Mouse (Mus musculus) embryonic facial prominence, embryonic 15.5 days (tissue): ENCODE data around the gene Slmap. TPM values are rescaled to one million over a fixed set of nuclear protein-coding genes. Genes with fewer than 3 reads are reported as not detected.
"Not testable (repeated sequence)": the region's sequence is repeated elsewhere in the genome, so short reads cannot be mapped to it uniquely, and the experiment has no call there.

Experiments used
- ATAC-seq: fragments of 200-750 bp; cut with Nextera tagmentation; 2 replicates; pipeline ENCODE4 v1.8.0; 2017; ENCODE audit warnings: low read depth, moderate TSS enrichment; ENCODE audit not compliant: insufficient number of reproducible peaks, low FRiP score, low TSS enrichment
- H3K27ac ChIP-seq: fragments of 300-500 bp; sonication (generic); replicated peaks from 2 replicates; pipeline ENCODE4 v1.5.1; 2015; ENCODE audit warnings: mild to moderate bottlenecking, inconsistent platforms
- H3K27me3 ChIP-seq: fragments of 300-500 bp; sonication (generic); 2 replicates; pipeline ENCODE4 v1.6.1; 2015; ENCODE audit warnings: inconsistent platforms
- H3K36me3 ChIP-seq: fragments of 300-500 bp; sonication (generic); 2 replicates; pipeline ENCODE4 v1.6.1; 2015; ENCODE audit warnings: mild to moderate bottlenecking, inconsistent platforms
- H3K4me1 ChIP-seq: fragments of 300-500 bp; sonication (generic); 2 replicates; pipeline ENCODE4 v1.6.1; 2015; ENCODE audit warnings: inconsistent platforms
- H3K4me2 ChIP-seq: fragments of 300-500 bp; sonication (generic); replicated peaks from 2 replicates; pipeline ENCODE4 v1.6.1; 2015; ENCODE audit warnings: mild to moderate bottlenecking, inconsistent platforms
- H3K4me3 ChIP-seq: fragments of 300-500 bp; sonication (generic); replicated peaks from 2 replicates; pipeline ENCODE4 v1.5.1; 2015; ENCODE audit warnings: mild to moderate bottlenecking, inconsistent platforms
- H3K9ac ChIP-seq: fragments of 300-500 bp; sonication (generic); 2 replicates; pipeline ENCODE4 v1.6.1; 2015; ENCODE audit warnings: inconsistent platforms
- H3K9me3 ChIP-seq: fragments of 300-500 bp; sonication (generic); replicated peaks from 2 replicates; pipeline ENCODE4 v1.6.1; 2016; ENCODE audit warnings: inconsistent platforms
- WGBS: fragments of 180-500 bp; shearing (Covaris S2); methylation state at CpG from one replicate; pipeline ENCODE4 v1.1.7; 2015; 5-methylcytosine and 5-hydroxymethylcytosine counted together
- polyA plus RNA-seq: library from polyadenylated mRNA; unstranded; fragments of >200 nt; fragmentation: Nextera tagmentation; extraction: Ambion mirVana; gene quantifications from 2 replicates; pipeline ENCODE4 v1.2.1, GENCODE M21; 2015

The Slmap gene
- polyA plus RNA-seq = 19.5 and 21.5 TPM in 2 replicates

GRCm38 (mm10) chr14:26534757-26535479, at the start of gene Slmap:
Gene Slmap (minus strand): TSS chr14:26534931.
- peaks cover 27% of the 10 kb centered on the region for H3K4me1 ChIP-seq
- no peaks in the 10 kb centered on the region for H3K9me3 ChIP-seq
- H3K27me3 ChIP-seq = no peaks in the 10 kb centered on the region
- H3K9ac ChIP-seq = peak within 1 kb of the TSS; percentile 87
- H3K27ac ChIP-seq = peak within 1 kb of the TSS; percentile 87
- no peaks in the 10 kb centered on the region for H3K36me3 ChIP-seq
- H3K4me2 ChIP-seq = peak within 1 kb of the TSS; percentile 70
- peak within 1 kb of the TSS; percentile 85 for H3K4me3 ChIP-seq
- WGBS = 11% methylated on average over 30 of the region's 33 CpGs
- peak; percentile 95 for ATAC-seq

GRCm38 (mm10) chr14:26583645-26584044, 48.9 kb upstream of the Slmap start:
- Histone ChIP-seq H3K27me3 (no peaks in the 10 kb centered on the region), H3K4me3 (no peak overlapping the region), H3K27ac (no peak overlapping the region), H3K9ac (no peak overlapping the region), H3K36me3 (peaks cover 6% of the 10 kb centered on the region; the same call in 1 of the 2 replicates), H3K4me2 (no peak overlapping the region), H3K4me1 (peaks cover 19% of the 10 kb centered on the region), H3K9me3 (no peaks in the 10 kb centered on the region)
- ATAC-seq = no peak
- WGBS = 85% methylated on average over 3 of the region's 3 CpGs

- ATAC-seq = peak; percentile 96
- Histone ChIP-seq H3K4me2 (peak overlapping the region; percentile 52), H3K9me3 (no peaks in the 10 kb centered on the region), H3K27ac (peak overlapping the region; percentile 98), H3K4me1 (peaks cover 13% of the 10 kb centered on the region), H3K36me3 (peaks cover 6% of the 10 kb centered on the region; the same call in 1 of the 2 replicates), H3K9ac (peak overlapping the region; percentile 100), H3K4me3 (peak overlapping the region; percentile 98), H3K27me3 (no peaks in the 10 kb centered on the region)
- WGBS = under 1% methylated on average over 78 of the region's 79 CpGs
Measured at GRCm38 (mm10) chr14:26579346-26580343, 44.9 kb upstream of the Slmap start.

GRCm38 (mm10) chr14:26578791-26579191, 44.1 kb upstream of the Slmap start:
- H3K4me3 ChIP-seq = peak overlapping the region; percentile 98; the same call in 1 of the 2 replicates

GRCm38 (mm10) chr14:26576255-26576780, 41.6 kb upstream of the Slmap start:
- Histone ChIP-seq H3K4me1 (peaks cover 8% of the 10 kb centered on the region), H3K27ac (no peak overlapping the region), H3K9me3 (no peaks in the 10 kb centered on the region), H3K27me3 (no peaks in the 10 kb centered on the region), H3K9ac (no peak overlapping the region), H3K4me2 (no peak overlapping the region), H3K36me3 (no peaks in the 10 kb centered on the region), H3K4me3 (no peak overlapping the region)
- no peak for ATAC-seq
- 53% methylated on average over 3 of the region's 3 CpGs for WGBS

More at GRCm38 (mm10) chr14:26578791-26579191, 44.1 kb upstream of the Slmap start:
- Histone ChIP-seq H3K27me3 (no peaks in the 10 kb centered on the region), H3K36me3 (peaks cover 6% of the 10 kb centered on the region; the same call in 1 of the 2 replicates), H3K27ac (no peak overlapping the region; the same call in 1 of the 2 replicates), H3K9me3 (no peaks in the 10 kb centered on the region), H3K4me1 (peaks cover 13% of the 10 kb centered on the region), H3K9ac (no peak overlapping the region), H3K4me2 (peak overlapping the region; percentile 52)
- 73% methylated on average over 6 of the region's 6 CpGs for WGBS
- ATAC-seq = no peak

- ATAC-seq, H3K36me3 ChIP-seq, H3K9me3 ChIP-seq, H3K27me3 ChIP-seq, H3K4me2 ChIP-seq, H3K4me3 ChIP-seq, H3K4me1 ChIP-seq, H3K9ac ChIP-seq, H3K27ac ChIP-seq: not testable (repeated sequence)
- 85% methylated on average over 5 of the region's 5 CpGs for WGBS
Measured at GRCm38 (mm10) chr14:26573556-26573955, 38.8 kb upstream of the Slmap start, which contains the start of gene Dennd6a. Gene Dennd6a (plus strand): TSS chr14:26573856.

GRCm38 (mm10) chr14:26571951-26572675, 37.4 kb upstream of the Slmap start:
- H3K9me3 ChIP-seq = no peaks in the 10 kb centered on the region
- no peak overlapping the region for H3K4me2 ChIP-seq
- H3K36me3 ChIP-seq = no peaks in the 10 kb centered on the region
- H3K27me3 ChIP-seq = no peaks in the 10 kb centered on the region
- WGBS = 48% methylated on average over 4 of the region's 4 CpGs
- no peak overlapping the region for H3K27ac ChIP-seq
- no peak for ATAC-seq
- no peaks in the 10 kb centered on the region for H3K4me1 ChIP-seq
- H3K4me3 ChIP-seq = no peak overlapping the region
- H3K9ac ChIP-seq = no peak overlapping the region

- H3K36me3 ChIP-seq = no peaks in the 10 kb centered on the region
- no peaks in the 10 kb centered on the region for H3K4me1 ChIP-seq
- H3K9ac ChIP-seq = no peak overlapping the region
- no peak overlapping the region for H3K4me2 ChIP-seq
- 75% methylated on average over 4 of the region's 4 CpGs for WGBS
- ATAC-seq = no peak
- no peaks in the 10 kb centered on the region for H3K27me3 ChIP-seq
- no peak overlapping the region for H3K27ac ChIP-seq
- no peaks in the 10 kb centered on the region for H3K9me3 ChIP-seq
- H3K4me3 ChIP-seq = no peak overlapping the region
Measured at GRCm38 (mm10) chr14:26569880-26570279, 35.1 kb upstream of the Slmap start.

- Histone ChIP-seq H3K4me2 (no peak overlapping the region), H3K4me1 (no peaks in the 10 kb centered on the region), H3K9me3 (no peaks in the 10 kb centered on the region), H3K36me3 (no peaks in the 10 kb centered on the region), H3K27me3 (no peaks in the 10 kb centered on the region), H3K9ac (no peak overlapping the region), H3K4me3 (no peak overlapping the region), H3K27ac (no peak overlapping the region)
- no peak for ATAC-seq
- 73% methylated on average over 2 of the region's 2 CpGs for WGBS
Measured at GRCm38 (mm10) chr14:26562247-26562646, 27.5 kb upstream of the Slmap start.

- no peak for ATAC-seq
- no peaks in the 10 kb centered on the region for H3K9me3 ChIP-seq
- no peak overlapping the region for H3K4me3 ChIP-seq
- no peak overlapping the region for H3K9ac ChIP-seq
- 89% methylated on average over 7 of the region's 7 CpGs for WGBS
- no peaks in the 10 kb centered on the region for H3K27me3 ChIP-seq
- H3K27ac ChIP-seq = no peak overlapping the region
- H3K4me1 ChIP-seq = no peaks in the 10 kb centered on the region
- no peaks in the 10 kb centered on the region for H3K36me3 ChIP-seq
- H3K4me2 ChIP-seq = no peak overlapping the region
Measured at GRCm38 (mm10) chr14:26558536-26558935, 23.8 kb upstream of the Slmap start.
